Mouse (Mus musculus): ENCODE measurements around the gene Mycbp2. TPM values are rescaled to one million over a fixed set of nuclear protein-coding genes. Genes with fewer than 3 reads are reported as not detected.

The Mycbp2 gene
- 21.5 and 23.6 TPM in 2 replicates for polyA plus RNA-seq (2015; fragmentation: Nextera tagmentation; extraction: Ambion mirVana)

- no peaks in the 10 kb centered on the region for H3K36me3 ChIP-seq
- H3K4me2 ChIP-seq, result peak within 1 kb of the TSS; percentile 72
- no peaks in the 10 kb centered on the region for H3K9me3 ChIP-seq
- ATAC-seq (ENCODE audit: insufficient number of reproducible peaks, low FRiP score, low TSS enrichment, low read depth), result peak; percentile 98
- H3K27ac ChIP-seq, result peak within 1 kb of the TSS; percentile 87
- no peaks in the 10 kb centered on the region for H3K27me3 ChIP-seq
- WGBS, result 4% methylated on average over 35 of the region's 41 CpGs
- peak within 1 kb of the TSS; percentile 79 for H3K4me3 ChIP-seq
- peak within 1 kb of the TSS; percentile 67 for H3K9ac ChIP-seq
- H3K4me1 ChIP-seq, result peaks cover 17% of the 10 kb centered on the region
Observed at GRCm38 (mm10) chr14:103346729-103347505, at the start of gene Mycbp2. Mycbp2 (minus strand) TSS chr14:103346814.

GRCm38 (mm10) chr14:103392391-103392790 is 45.8 kb upstream of the Mycbp2 start:
- Histone ChIP-seq H3K27ac (no peak overlapping the region), H3K9me3 (no peaks in the 10 kb centered on the region), H3K4me3 (no peak overlapping the region), H3K4me2 (no peak overlapping the region), H3K27me3 (no peaks in the 10 kb centered on the region), H3K4me1 (no peaks in the 10 kb centered on the region), H3K9ac (no peak overlapping the region), H3K36me3 (no peaks in the 10 kb centered on the region)
- WGBS, result 85% methylated on average over 7 of the region's 7 CpGs
- no peak for ATAC-seq (ENCODE audit: insufficient number of reproducible peaks, low FRiP score, low TSS enrichment, low read depth)

- H3K27me3 ChIP-seq, result no peaks in the 10 kb centered on the region
- no peak overlapping the region for H3K4me3 ChIP-seq
- H3K4me1 ChIP-seq, result no peaks in the 10 kb centered on the region
- no peaks in the 10 kb centered on the region for H3K9me3 ChIP-seq
- 85% methylated on average over 4 of the region's 4 CpGs for WGBS
- H3K27ac ChIP-seq, result no peak overlapping the region
- ATAC-seq (ENCODE audit: insufficient number of reproducible peaks, low FRiP score, low TSS enrichment, low read depth), result no peak
- no peak overlapping the region for H3K4me2 ChIP-seq
- no peaks in the 10 kb centered on the region for H3K36me3 ChIP-seq
- H3K9ac ChIP-seq, result no peak overlapping the region
Observed at GRCm38 (mm10) chr14:103387431-103387830, 40.8 kb upstream of the Mycbp2 start.

GRCm38 (mm10) chr14:103386871-103387270 is 40.3 kb upstream of the Mycbp2 start:
- no peak for ATAC-seq (ENCODE audit: insufficient number of reproducible peaks, low FRiP score, low TSS enrichment, low read depth)
- 70% methylated on average over 8 of the region's 8 CpGs for WGBS

GRCm38 (mm10) chr14:103385084-103385610 is 38.5 kb upstream of the Mycbp2 start:
- H3K4me2 ChIP-seq, result no peak overlapping the region
- no peaks in the 10 kb centered on the region for H3K27me3 ChIP-seq
- no peaks in the 10 kb centered on the region for H3K4me1 ChIP-seq
- WGBS, result 76% methylated on average over 13 of the region's 13 CpGs
- H3K27ac ChIP-seq, result no peak overlapping the region
- no peak overlapping the region for H3K9ac ChIP-seq
- ATAC-seq (ENCODE audit: insufficient number of reproducible peaks, low FRiP score, low TSS enrichment, low read depth), result no peak
- no peaks in the 10 kb centered on the region for H3K36me3 ChIP-seq
- no peak overlapping the region for H3K4me3 ChIP-seq
- H3K9me3 ChIP-seq, result no peaks in the 10 kb centered on the region

More at GRCm38 (mm10) chr14:103386871-103387270, 40.3 kb upstream of the Mycbp2 start:
- Histone ChIP-seq H3K27me3 (no peaks in the 10 kb centered on the region), H3K4me3 (no peak overlapping the region), H3K4me2 (no peak overlapping the region), H3K4me1 (no peaks in the 10 kb centered on the region), H3K9me3 (no peaks in the 10 kb centered on the region), H3K27ac (no peak overlapping the region), H3K36me3 (no peaks in the 10 kb centered on the region), H3K9ac (no peak overlapping the region)

GRCm38 (mm10) chr14:103378703-103379102 is 32.1 kb upstream of the Mycbp2 start:
- no peaks in the 10 kb centered on the region for H3K27me3 ChIP-seq
- ATAC-seq (ENCODE audit: insufficient number of reproducible peaks, low FRiP score, low TSS enrichment, low read depth), result no peak
- H3K36me3 ChIP-seq, result no peaks in the 10 kb centered on the region
- H3K9me3 ChIP-seq, result no peaks in the 10 kb centered on the region
- WGBS, result 69% methylated on average over 3 of the region's 3 CpGs
- no peak overlapping the region for H3K27ac ChIP-seq
- no peak overlapping the region for H3K4me3 ChIP-seq
- no peaks in the 10 kb centered on the region for H3K4me1 ChIP-seq
- no peak overlapping the region for H3K4me2 ChIP-seq
- no peak overlapping the region for H3K9ac ChIP-seq

GRCm38 (mm10) chr14:103376765-103377164 is 30.2 kb upstream of the Mycbp2 start:
- H3K27me3 ChIP-seq, result no peaks in the 10 kb centered on the region
- H3K4me3 ChIP-seq, result no peak overlapping the region
- WGBS, result 54% methylated on average over 3 of the region's 3 CpGs
- no peak overlapping the region for H3K27ac ChIP-seq
- no peaks in the 10 kb centered on the region for H3K36me3 ChIP-seq
- no peak for ATAC-seq (ENCODE audit: insufficient number of reproducible peaks, low FRiP score, low TSS enrichment, low read depth)
- H3K4me1 ChIP-seq, result no peaks in the 10 kb centered on the region
- no peaks in the 10 kb centered on the region for H3K9me3 ChIP-seq
- H3K9ac ChIP-seq, result no peak overlapping the region
- H3K4me2 ChIP-seq, result no peak overlapping the region

GRCm38 (mm10) chr14:103375523-103375922 is 28.9 kb upstream of the Mycbp2 start:
- Histone ChIP-seq H3K27ac (no peak overlapping the region), H3K9ac (no peak overlapping the region), H3K4me3 (no peak overlapping the region), H3K27me3 (no peaks in the 10 kb centered on the region), H3K9me3 (no peaks in the 10 kb centered on the region), H3K36me3 (no peaks in the 10 kb centered on the region), H3K4me1 (no peaks in the 10 kb centered on the region), H3K4me2 (no peak overlapping the region)
- WGBS, result 83% methylated on average over 1 of the region's 1 CpGs
- ATAC-seq (ENCODE audit: insufficient number of reproducible peaks, low FRiP score, low TSS enrichment, low read depth), result no peak

GRCm38 (mm10) chr14:103363199-103363598 is 16.6 kb upstream of the Mycbp2 start:
- whole genome bisulfite sequencing, result 46% methylated on average over 2 of the region's 2 CpGs
- H3K4me2 ChIP-seq, result no peak overlapping the region
- no peak overlapping the region for H3K27ac ChIP-seq
- no peaks in the 10 kb centered on the region for H3K9me3 ChIP-seq
- no peak overlapping the region for H3K9ac ChIP-seq
- H3K36me3 ChIP-seq, result no peaks in the 10 kb centered on the region
- ATAC-seq (ENCODE audit: insufficient number of reproducible peaks, low FRiP score, low TSS enrichment, low read depth), result no peak
- H3K4me3 ChIP-seq, result no peak overlapping the region
- H3K27me3 ChIP-seq, result no peaks in the 10 kb centered on the region
- H3K4me1 ChIP-seq, result no peaks in the 10 kb centered on the region

- no peak overlapping the region for H3K4me3 ChIP-seq
- H3K4me1 ChIP-seq, result no peaks in the 10 kb centered on the region
- no peak for ATAC-seq (ENCODE audit: insufficient number of reproducible peaks, low FRiP score, low TSS enrichment, low read depth)
- H3K27ac ChIP-seq, result no peak overlapping the region
- 63% methylated on average over 3 of the region's 3 CpGs for WGBS
- H3K4me2 ChIP-seq, result no peak overlapping the region
- H3K9ac ChIP-seq, result no peak overlapping the region
- H3K27me3 ChIP-seq, result no peaks in the 10 kb centered on the region
- H3K9me3 ChIP-seq, result no peaks in the 10 kb centered on the region
- no peaks in the 10 kb centered on the region for H3K36me3 ChIP-seq
Observed at GRCm38 (mm10) chr14:103356066-103356465, 9.5 kb upstream of the Mycbp2 start.

- H3K27me3 ChIP-seq, result no peaks in the 10 kb centered on the region
- H3K27ac ChIP-seq, result no peak overlapping the region
- H3K4me3 ChIP-seq, result no peak overlapping the region
- no peak for ATAC-seq (ENCODE audit: insufficient number of reproducible peaks, low FRiP score, low TSS enrichment, low read depth)
- 0 out of 2 replicates have a peak overlapping the region, but pooled peaks have one; percentile 3 for H3K4me2 ChIP-seq
- H3K9ac ChIP-seq, result no peak overlapping the region
- 40% methylated on average over 17 of the region's 18 CpGs for WGBS
- H3K36me3 ChIP-seq, result no peaks in the 10 kb centered on the region
- peaks cover 4% of the 10 kb centered on the region for H3K4me1 ChIP-seq
- H3K9me3 ChIP-seq, result no peaks in the 10 kb centered on the region
Observed at GRCm38 (mm10) chr14:103354396-103355352, 8.1 kb upstream of the Mycbp2 start.
